Comparison of ENCODE assay signal across 8 mouse cellular contexts in the genomic region with DNA sequence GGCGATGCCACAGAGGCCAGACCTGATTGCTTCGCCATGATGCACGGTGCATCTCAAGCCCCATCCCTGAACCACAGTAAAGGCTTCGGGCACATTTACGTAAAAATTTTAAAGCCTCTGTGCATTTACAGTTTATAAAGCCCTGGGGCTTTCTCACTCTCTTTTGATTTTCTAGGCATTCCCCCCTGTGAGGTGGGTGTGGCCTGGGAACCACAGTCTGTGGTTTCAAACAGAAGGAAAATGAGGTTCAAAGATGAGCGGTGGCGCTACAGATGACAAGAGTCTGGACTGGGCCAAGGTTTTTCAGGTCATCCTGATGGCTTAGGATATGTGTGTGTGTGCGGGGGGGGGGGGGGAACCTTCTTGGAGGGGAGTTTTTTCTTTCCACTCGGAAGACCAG. TPM values are rescaled to one million over a fixed set of nuclear protein-coding genes. Genes with fewer than 3 reads are reported as not detected.
DNase-seq lines count a peak whose midpoint lies in the region; ATAC-seq and TF ChIP-seq lines count a peak whose summit lies in the region.

No protein-coding gene starts in this region.

- 0 out of 2 replicates have a peak, but pooled peaks cover 4% of the 10 kb centered on the region for H3K4me1 ChIP-seq in lung, embryonic 14.5 days (ENCODE audit: insufficient read depth)
- H3K4me1 ChIP-seq in embryonic facial prominence, embryonic 11.5 days (ENCODE audit: control insufficient read depth, insufficient read depth, low read length): no peaks in the 10 kb centered on the region; the same call in 1 of the 2 replicates
- peaks cover 30% of the 10 kb centered on the region for H3K4me1 ChIP-seq in intestine, embryonic 16.5 days (ENCODE audit: control insufficient read depth, insufficient read depth, low read length)
- H3K4me1 ChIP-seq in neural tube, embryonic 15.5 days: peaks cover 36% of the 10 kb centered on the region

- WGBS in lung, embryonic 14.5 days: 4% methylated on average over 9 of the region's 9 CpGs
- under 1% methylated on average over 9 of the region's 9 CpGs for WGBS in embryonic facial prominence, embryonic 11.5 days
- WGBS in intestine, embryonic 16.5 days: 8% methylated on average over 9 of the region's 9 CpGs
- 3% methylated on average over 9 of the region's 9 CpGs for WGBS in neural tube, embryonic 15.5 days

- no peak for DNase-seq in lung, embryonic 14.5 days
- no peak for DNase-seq in lung, postnatal 36 days
- DNase-seq in embryonic facial prominence, embryonic 11.5 days (ENCODE audit: low spot score): peak; percentile 35
- no peak for DNase-seq in frontal cortex, adult 2 months (ENCODE audit: extremely low spot score in 1 of 2, low spot score in 1 of 2)
- no peak for DNase-seq in cerebellum, postnatal 36 days
- no peak for DNase-seq in right cerebral cortex, adult 18-20 months

- peak overlapping the region; percentile 71 for H3K4me2 ChIP-seq in lung, embryonic 14.5 days
- H3K4me2 ChIP-seq in embryonic facial prominence, embryonic 11.5 days (ENCODE audit: low read depth, low read length): peak overlapping the region; percentile 42
- peak overlapping the region; percentile 82 for H3K4me2 ChIP-seq in intestine, embryonic 16.5 days (ENCODE audit: low read depth, low read length)
- H3K4me2 ChIP-seq in neural tube, embryonic 15.5 days: peak overlapping the region; percentile 77

- peak overlapping the region; percentile 39 for H3K4me3 ChIP-seq in lung, embryonic 14.5 days (ENCODE audit: low read depth, low read length)
- H3K4me3 ChIP-seq in embryonic facial prominence, embryonic 11.5 days (ENCODE audit: low read depth, low read length): peak overlapping the region; percentile 20
- peak overlapping the region; percentile 44 for H3K4me3 ChIP-seq in intestine, embryonic 16.5 days (ENCODE audit: low read length)
- H3K4me3 ChIP-seq in neural tube, embryonic 15.5 days (replicated peaks): peak overlapping the region; percentile 39

- no peaks in the 10 kb centered on the region for H3K36me3 ChIP-seq in lung, embryonic 14.5 days (ENCODE audit: insufficient read depth)
- no peaks in the 10 kb centered on the region for H3K36me3 ChIP-seq in embryonic facial prominence, embryonic 11.5 days (replicated peaks; ENCODE audit: control insufficient read depth, insufficient read depth, low read depth, low read length)
- H3K36me3 ChIP-seq in intestine, embryonic 16.5 days (ENCODE audit: control insufficient read depth, insufficient read depth, low read length): no peaks in the 10 kb centered on the region
- no peaks in the 10 kb centered on the region for H3K36me3 ChIP-seq in neural tube, embryonic 15.5 days

- no peak for ATAC-seq in lung, embryonic 14.5 days (ENCODE audit: insufficient read depth)
- no peak for ATAC-seq in embryonic facial prominence, embryonic 11.5 days (replicated peaks; ENCODE audit: insufficient number of reproducible peaks, low FRiP score, low TSS enrichment, low read depth)
- ATAC-seq in intestine, embryonic 16.5 days: no peak
- no peak for ATAC-seq in neural tube, embryonic 15.5 days (ENCODE audit: low FRiP score)

- no peak overlapping the region for H3K9ac ChIP-seq in lung, embryonic 14.5 days
- H3K9ac ChIP-seq in embryonic facial prominence, embryonic 11.5 days (replicated peaks; ENCODE audit: low read length): no peak overlapping the region
- no peak overlapping the region for H3K9ac ChIP-seq in intestine, embryonic 16.5 days (ENCODE audit: low read depth, low read length)
- H3K9ac ChIP-seq in neural tube, embryonic 15.5 days (replicated peaks): 0 out of 2 replicates have a peak overlapping the region, but pooled peaks have one; percentile 40

- no peak overlapping the region for H3K27ac ChIP-seq in lung, embryonic 14.5 days (ENCODE audit: low read depth)
- no peak overlapping the region for H3K27ac ChIP-seq in embryonic facial prominence, embryonic 11.5 days (replicated peaks; ENCODE audit: low read depth, low read length)
- no peak overlapping the region for H3K27ac ChIP-seq in intestine, embryonic 16.5 days (ENCODE audit: low read length)
- no peak overlapping the region for H3K27ac ChIP-seq in neural tube, embryonic 15.5 days (replicated peaks)

- no peaks in the 10 kb centered on the region for H3K9me3 ChIP-seq in lung, embryonic 14.5 days (ENCODE audit: low read depth, low read length)
- no peaks in the 10 kb centered on the region for H3K9me3 ChIP-seq in embryonic facial prominence, embryonic 11.5 days (replicated peaks; ENCODE audit: control insufficient read depth, low read length)
- H3K9me3 ChIP-seq in intestine, embryonic 16.5 days (ENCODE audit: control insufficient read depth, low read length): no peaks in the 10 kb centered on the region
- no peaks in the 10 kb centered on the region for H3K9me3 ChIP-seq in neural tube, embryonic 15.5 days (replicated peaks)

- H3K27me3 ChIP-seq in lung, embryonic 14.5 days (ENCODE audit: insufficient read depth, low read length): peaks cover 86% of the 10 kb centered on the region
- H3K27me3 ChIP-seq in embryonic facial prominence, embryonic 11.5 days (ENCODE audit: control insufficient read depth, insufficient read depth, low read length): peaks cover 70% of the 10 kb centered on the region
- H3K27me3 ChIP-seq in intestine, embryonic 16.5 days (replicated peaks; ENCODE audit: control insufficient read depth, insufficient read depth, low read length): peaks cover 35% of the 10 kb centered on the region
- peaks cover 76% of the 10 kb centered on the region for H3K27me3 ChIP-seq in neural tube, embryonic 15.5 days (replicated peaks)

- no peak for TF ChIP-seq CTCF in lung, embryonic 14.5 days (IDR thresholded peaks at IDR 0.05; ENCODE audit: low read depth)

RNA-seq across cellular contexts. Expression of gene Nkx1-2, which starts 0.6 kb away (rescaled TPM):
- not detected in 2 replicates for polyA plus RNA-seq in lung, embryonic 14.5 days (2014; fragmentation: Nextera tagmentation; extraction: Ambion mirVana)
- polyA plus RNA-seq in embryonic facial prominence, embryonic 11.5 days (2014; fragmentation: Nextera tagmentation; extraction: Ambion mirVana): 0.81 TPM in 1 of 2 replicates, not detected in the other
- polyA plus RNA-seq in intestine, embryonic 16.5 days (2015; fragmentation: Nextera tagmentation; extraction: Ambion mirVana): 0.59 and 0.70 TPM in 2 replicates
- 0.11 and 0.46 TPM in 2 replicates for polyA plus RNA-seq in neural tube, embryonic 15.5 days (2015; fragmentation: Nextera tagmentation; extraction: Ambion mirVana)
- 0.10 and 0.13 TPM in 2 replicates for polyA plus RNA-seq in frontal cortex, adult 2 months (2012; rRNA removed)

RNA-seq across cellular contexts. Expression of gene Lhpp, which starts 10.4 kb away (rescaled TPM):
- 21.7 and 22.8 TPM in 2 replicates for polyA plus RNA-seq in lung, embryonic 14.5 days (2014; fragmentation: Nextera tagmentation; extraction: Ambion mirVana)
- polyA plus RNA-seq in embryonic facial prominence, embryonic 11.5 days (2014; fragmentation: Nextera tagmentation; extraction: Ambion mirVana): 15.5 and 16.3 TPM in 2 replicates
- 47.8 and 54.7 TPM in 2 replicates for polyA plus RNA-seq in intestine, embryonic 16.5 days (2015; fragmentation: Nextera tagmentation; extraction: Ambion mirVana)
- 41.4 and 46.9 TPM in 2 replicates for polyA plus RNA-seq in neural tube, embryonic 15.5 days (2015; fragmentation: Nextera tagmentation; extraction: Ambion mirVana)
- 29.0 and 29.2 TPM in 2 replicates for polyA plus RNA-seq in frontal cortex, adult 2 months (2012; rRNA removed)

RNA-seq across cellular contexts. Expression of gene Oat, which starts 23.8 kb away (rescaled TPM):
- 270 and 289 TPM in 2 replicates for polyA plus RNA-seq in lung, embryonic 14.5 days (2014; fragmentation: Nextera tagmentation; extraction: Ambion mirVana)
- polyA plus RNA-seq in embryonic facial prominence, embryonic 11.5 days (2014; fragmentation: Nextera tagmentation; extraction: Ambion mirVana): 160 and 161 TPM in 2 replicates
- 1,956 and 2,187 TPM in 2 replicates for polyA plus RNA-seq in intestine, embryonic 16.5 days (2015; fragmentation: Nextera tagmentation; extraction: Ambion mirVana)
- polyA plus RNA-seq in neural tube, embryonic 15.5 days (2015; fragmentation: Nextera tagmentation; extraction: Ambion mirVana): 105 and 153 TPM in 2 replicates
- 82.3 and 97.4 TPM in 2 replicates for polyA plus RNA-seq in frontal cortex, adult 2 months (2012; rRNA removed)
